Mouse (Mus musculus) CH12.LX (cell line): ENCODE data around the gene Pcdh15. TPM values are rescaled to one million over a fixed set of nuclear protein-coding genes. Genes with fewer than 3 reads are reported as not detected.

Experiments used
- DNase-seq: peaks from one replicate; pipeline ENCODE4 v3.0.0-alpha.2; 2013; ENCODE audit errors: extremely low read depth
- H3K27ac ChIP-seq: 2 replicates; pipeline ENCODE4 v1.5.1; 2012; ENCODE audit warnings: low read depth, mild to moderate bottlenecking, control low read depth, moderate library complexity; ENCODE audit not compliant: insufficient read depth
- H3K27me3 ChIP-seq: replicated peaks from 2 replicates; pipeline ENCODE3; 2012; ENCODE audit warnings: inconsistent platforms
- H3K36me3 ChIP-seq, 2 experiments: replicated peaks in 1 of 2; 2 replicates each; pipeline versions ENCODE3 to v1.6.1; 2012; ENCODE audit warnings: inconsistent platforms in 1 of 2, low read length in 1 of 2, mild to moderate bottlenecking in 1 of 2, mixed read lengths in 1 of 2, moderate library complexity in 1 of 2; ENCODE audit not compliant: control insufficient read depth in 1 of 2, insufficient read depth in 1 of 2
- H3K4me1 ChIP-seq, 2 experiments: 2 replicates each; pipeline ENCODE4 v1.6.1; 2012; ENCODE audit warnings: inconsistent platforms in 1 of 2, moderate library complexity in 1 of 2; ENCODE audit not compliant: insufficient read depth in 2 of 2, control insufficient read depth in 1 of 2
- H3K4me2 ChIP-seq: 2 replicates; pipeline ENCODE4 v1.6.1; 2012; ENCODE audit warnings: low read depth, mild to moderate bottlenecking, control low read depth; ENCODE audit not compliant: poor library complexity, insufficient read depth, severe bottlenecking
- H3K4me3 ChIP-seq, 3 experiments: fragments of 150-350 bp in 1 of 3; sonication (generic) in 1 of 3; replicated peaks in 1 of 3; 2 replicates each; pipeline versions ENCODE3 to v1.5.1; 2011 to 2012; ENCODE audit warnings: low read depth in 2 of 3, low read length in 2 of 3, mild to moderate bottlenecking in 2 of 3, moderate library complexity in 2 of 3, control low read depth in 1 of 3, improper control_type of control experiment in 1 of 3, inconsistent platforms in 1 of 3, mixed read lengths in 1 of 3; ENCODE audit not compliant: poor library complexity in 1 of 3
- H3K79me2 ChIP-seq: replicated peaks from 2 replicates; pipeline ENCODE4 v1.6.1; 2012; ENCODE audit warnings: mild to moderate bottlenecking, moderate library complexity; ENCODE audit not compliant: control insufficient read depth, poor library complexity, insufficient read depth, severe bottlenecking; ENCODE audit errors: extremely low read depth
- H3K9ac ChIP-seq: 2 replicates; pipeline ENCODE4 v1.6.1; 2012; ENCODE audit warnings: low read depth, mild to moderate bottlenecking, control low read depth, moderate library complexity; ENCODE audit not compliant: insufficient read depth
- H3K9me3 ChIP-seq: replicated peaks from 2 replicates; pipeline ENCODE3; 2012; ENCODE audit warnings: low read length, inconsistent platforms, mixed read lengths
- BHLHE40 ChIP-seq: IDR thresholded peaks from 2 replicates; pipeline ENCODE4 v1.6.1; 2011; ENCODE audit warnings: mild to moderate bottlenecking, low read depth, low read length, improper control_type of control experiment
- CHD1 ChIP-seq: IDR thresholded peaks from 2 replicates; pipeline ENCODE4 v1.6.1; 2012; ENCODE audit warnings: low read depth, low read length, improper control_type of control experiment, inconsistent platforms
- CTCF ChIP-seq, 2 experiments: IDR thresholded peaks in 1 of 2; conservative IDR thresholded peaks in 1 of 2; 2 replicates each; pipeline ENCODE4 v1.5.1; 2011 to 2012; ENCODE audit warnings: low read depth in 2 of 2, low read length in 2 of 2, improper control_type of control experiment in 1 of 2, inconsistent platforms in 1 of 2, mild to moderate bottlenecking in 1 of 2, moderate library complexity in 1 of 2
- E2F4 ChIP-seq: IDR thresholded peaks from 2 replicates; pipeline ENCODE4 v1.6.1; 2011; ENCODE audit warnings: low read depth, low read length, improper control_type of control experiment; ENCODE audit not compliant: insufficient replicate concordance
- ETS1 ChIP-seq: conservative IDR thresholded peaks from 2 replicates; pipeline ENCODE4 v1.6.1; 2012; ENCODE audit warnings: low read depth, mild to moderate bottlenecking, inconsistent platforms, low read length, improper control_type of control experiment, moderate library complexity
- IRF4 ChIP-seq: IDR thresholded peaks from 2 replicates; pipeline ENCODE4 v1.6.1; 2014; ENCODE audit warnings: low read depth, mild to moderate bottlenecking, inconsistent platforms, low read length, improper control_type of control experiment
- JUND ChIP-seq: conservative IDR thresholded peaks from 2 replicates; pipeline ENCODE4 v1.6.1; 2011; ENCODE audit warnings: low read depth, low read length, improper control_type of control experiment
- KAT2A ChIP-seq: IDR thresholded peaks from 2 replicates; pipeline ENCODE4 v1.6.1; 2012; ENCODE audit warnings: low read length, improper control_type of control experiment, inconsistent platforms; ENCODE audit not compliant: insufficient replicate concordance
- MAX ChIP-seq: IDR thresholded peaks from 2 replicates; pipeline ENCODE4 v1.6.1; 2011; ENCODE audit warnings: low read length, improper control_type of control experiment
- MAZ ChIP-seq: IDR thresholded peaks from 2 replicates; pipeline ENCODE4 v1.6.1; 2012; ENCODE audit warnings: low read depth, mild to moderate bottlenecking, inconsistent platforms, low read length, improper control_type of control experiment, moderate library complexity
- MXI1 ChIP-seq: IDR thresholded peaks from 2 replicates; pipeline ENCODE4 v1.6.1; 2011; ENCODE audit warnings: mild to moderate bottlenecking, low read depth, low read length, improper control_type of control experiment
- NELFE ChIP-seq: IDR thresholded peaks from 2 replicates; pipeline ENCODE4 v1.6.1; 2011; ENCODE audit warnings: low read depth, low read length, improper control_type of control experiment
- POLR2A ChIP-seq: IDR thresholded peaks from 2 replicates; pipeline ENCODE4 v1.6.1; 2011; ENCODE audit warnings: low read depth, mild to moderate bottlenecking, improper control_type of control experiment, low read length
- SIN3A ChIP-seq: IDR thresholded peaks from 2 replicates; pipeline ENCODE4 v1.6.1; 2012; ENCODE audit warnings: low read length, improper control_type of control experiment, inconsistent platforms
- TBP ChIP-seq: conservative IDR thresholded peaks from 2 replicates; pipeline ENCODE4 v1.6.1; 2011; ENCODE audit warnings: low read depth, low read length, improper control_type of control experiment
- UBTF ChIP-seq: IDR thresholded peaks from 2 replicates; pipeline ENCODE4 v1.6.1; 2012; ENCODE audit warnings: low read depth, mild to moderate bottlenecking, inconsistent platforms, low read length, improper control_type of control experiment, moderate library complexity
- ZMIZ1 ChIP-seq: IDR thresholded peaks from 2 replicates; pipeline ENCODE4 v1.6.1; 2012; ENCODE audit warnings: low read depth, mild to moderate bottlenecking, inconsistent platforms, low read length, improper control_type of control experiment
- ZNF384 ChIP-seq: IDR thresholded peaks from 2 replicates; pipeline ENCODE4 v1.6.1; 2012; ENCODE audit warnings: low read depth, low read length, improper control_type of control experiment, inconsistent platforms
- dilution Hi-C: fragments of 300-500 bp; cut with MboI; formaldehyde crosslinking; loops from 2 replicates; pipeline ENCODE4 v1.14.3; 2020; ENCODE audit warnings: low sequenced_read_pairs; ENCODE audit not compliant: extremely low pct_unique_long_range_greater_than_20kb, extremely low pct_ligation_motif_present
- in situ Hi-C: fragments of 300-500 bp; cut with MboI; formaldehyde crosslinking; loops from 3 replicates; pipeline ENCODE4 v1.14.3; 2019; ENCODE audit warnings: low sequenced_read_pairs, low pct_ligation_motif_present, low pct_unique_long_range_greater_than_20kb, mixed read lengths
- polyA plus RNA-seq: library from polyadenylated mRNA; unstranded; fragments of >175 nt; gene quantifications from 2 replicates; pipeline ENCODE4 v1.2.1, GENCODE M21; 2012; ENCODE audit warnings: low read depth; ENCODE audit not compliant: insufficient read length
- total RNA-seq, 2 experiments: library from RNA; depleted of rRNA; stranded (reverse); fragments of 300-350 nt in 1 of 2; fragments of >200 nt in 1 of 2; gene quantifications; 2 replicates each; pipeline ENCODE4 v1.2.3; 2012 to 2014

The Pcdh15 gene
- total and polyA plus RNA-seq, 3 experiments, result not detected

DNA sequence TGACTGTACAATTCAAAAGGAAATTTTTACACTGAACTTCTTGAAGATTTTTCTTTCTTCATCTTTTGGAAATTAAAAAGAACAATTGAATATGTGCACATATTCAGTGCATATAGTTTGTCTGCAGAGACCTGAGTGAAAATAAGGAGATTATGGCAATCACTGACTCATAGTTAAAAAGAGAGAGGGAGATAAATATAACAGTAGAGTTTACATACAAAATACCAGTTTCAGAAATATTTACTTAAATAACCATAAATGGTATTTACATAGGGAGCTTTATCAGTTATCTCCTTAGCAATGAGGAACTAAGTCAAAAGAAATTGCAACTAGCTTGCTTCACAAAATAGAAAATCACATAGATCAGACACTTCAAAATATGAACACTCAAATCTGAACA lies 1030.5 kb downstream of the Pcdh15 start:
- Histone ChIP-seq H3K4me1 (no peaks in the 10 kb centered on the region), H3K9ac (no peak overlapping the region), H3K36me3 (no peaks in the 10 kb centered on the region), H3K27ac (no peak overlapping the region), H3K4me2 (no peak overlapping the region), H3K79me2 (no peaks in the 10 kb centered on the region), H3K4me3 (no peak overlapping the region), H3K27me3 (no peaks in the 10 kb centered on the region), H3K9me3 (peaks cover 15% of the 10 kb centered on the region)
- no peak for DNase-seq
- TF ChIP-seq IRF4 (no peak), KAT2A (no peak)
- in situ Hi-C loops, result no loop called here
- dilution Hi-C loops, result no loop called here

DNA sequence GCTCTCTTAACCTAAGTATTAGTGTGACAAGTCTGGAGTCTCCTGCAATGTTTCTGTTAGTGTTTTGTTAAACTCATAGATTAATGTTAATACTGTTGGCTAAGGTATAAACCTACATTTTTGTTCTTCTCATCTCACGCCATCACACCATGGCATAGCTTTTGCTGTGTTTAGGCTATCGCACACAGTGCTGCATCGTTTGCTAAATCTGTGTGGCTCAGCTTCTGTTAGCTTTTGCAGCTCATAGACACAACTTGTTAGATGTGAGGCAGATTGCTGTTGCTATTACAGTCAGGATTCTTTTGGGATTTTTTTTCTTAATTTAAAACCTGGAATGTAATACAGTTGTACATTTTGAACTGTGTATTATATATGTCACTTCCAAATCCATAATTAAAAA lies 1031.7 kb downstream of the Pcdh15 start:
- no peaks in the 10 kb centered on the region for H3K36me3 ChIP-seq
- H3K27ac ChIP-seq, result no peak overlapping the region
- no peaks in the 10 kb centered on the region for H3K79me2 ChIP-seq
- H3K4me1 ChIP-seq, result no peaks in the 10 kb centered on the region
- TF ChIP-seq CTCF (conservative IDR thresholded peaks at IDR 0.05 in 1 of 2, IDR thresholded peaks at IDR 0.05 in 1 of 2; ENCODE audit: low read depth in 2 of 2, low read length in 2 of 2), result no peak
- no peak for TF ChIP-seq MAX
- no peak for TF ChIP-seq CHD1
- no peak for TF ChIP-seq MXI1
- TF ChIP-seq SIN3A, result no peak
- no peak for TF ChIP-seq TBP
- TF ChIP-seq BHLHE40, result no peak
- no peak for TF ChIP-seq ETS1
- no peak for TF ChIP-seq NELFE
- TF ChIP-seq E2F4, result no peak
- TF ChIP-seq JUND, result no peak
- TF ChIP-seq POLR2A, result no peak
- TF ChIP-seq ZMIZ1, result no peak
- no peak for TF ChIP-seq MAZ
- no peak for TF ChIP-seq UBTF
- TF ChIP-seq ZNF384, result no peak
- in situ Hi-C loops, result no loop called here
- H3K9ac ChIP-seq, result no peak overlapping the region
- H3K27me3 ChIP-seq, result no peaks in the 10 kb centered on the region
- no peak overlapping the region for H3K4me2 ChIP-seq
- no peak overlapping the region for H3K4me3 ChIP-seq
- dilution Hi-C loops, result no loop called here
- H3K9me3 ChIP-seq, result peaks cover 15% of the 10 kb centered on the region
- no peak for DNase-seq
